Mouse (Mus musculus) heart, postnatal 4 days (tissue): Measurements from ENCODE around the gene AI467606. TPM values are rescaled to one million over a fixed set of nuclear protein-coding genes. Genes with fewer than 3 reads are reported as not detected.

Source experiments
- DNase-seq: peaks from one replicate; pipeline ENCODE4 v3.0.0; 2021
- total RNA-seq, 2 experiments: library from RNA; stranded (reverse); gene quantifications; 2 replicates each; pipeline ENCODE4 v1.2.3; 2021

AI467606 gene
- total RNA-seq, 2 experiments from 2014 or later: 0.71 to 0.74 TPM

GRCm38 (mm10) chr7:127096456-127096855 lies 5.3 kb downstream of the AI467606 start:
- DNase-seq: no peak

GRCm38 (mm10) chr7:127098521-127098920 lies 7.4 kb downstream of the AI467606 start:
- no peak for DNase-seq

GRCm38 (mm10) chr7:127098950-127099349 lies 7.8 kb downstream of the AI467606 start:
- no peak for DNase-seq

GRCm38 (mm10) chr7:127099528-127099927 lies 8.4 kb downstream of the AI467606 start:
- no peak for DNase-seq

GRCm38 (mm10) chr7:127101451-127102016 lies 10.4 kb downstream of the AI467606 start:
- DNase-seq: no peak

GRCm38 (mm10) chr7:127102148-127102547 lies 11.0 kb downstream of the AI467606 start:
- DNase-seq: no peak

- DNase-seq: no peak
These were observed 12.8 kb downstream of the AI467606 start for GRCm38 (mm10) chr7:127103960-127104359.

GRCm38 (mm10) chr7:127104560-127105332 lies 13.6 kb downstream of the AI467606 start:
- peak; percentile 85 for DNase-seq

- DNase-seq: no peak
These were observed 14.4 kb downstream of the AI467606 start for GRCm38 (mm10) chr7:127105551-127105950.

- DNase-seq: peak; percentile 86
These were observed 19.3 kb downstream of the AI467606 start for GRCm38 (mm10) chr7:127110239-127111007.

GRCm38 (mm10) chr7:127111461-127111860 lies 20.3 kb downstream of the AI467606 start:
- DNase-seq: peak; percentile 60

- DNase-seq: no peak
These were observed 21.2 kb downstream of the AI467606 start for GRCm38 (mm10) chr7:127112251-127112841.

GRCm38 (mm10) chr7:127112921-127113597 lies 21.9 kb downstream of the AI467606 start:
- DNase-seq: no peak

GRCm38 (mm10) chr7:127113614-127114259 lies 22.6 kb downstream of the AI467606 start:
- no peak for DNase-seq

GRCm38 (mm10) chr7:127114920-127115319 lies 23.8 kb downstream of the AI467606 start:
- no peak for DNase-seq

GRCm38 (mm10) chr7:127116331-127116935 lies 25.3 kb downstream of the AI467606 start:
- DNase-seq: no peak

GRCm38 (mm10) chr7:127117948-127118347 lies 26.8 kb downstream of the AI467606 start:
- peak; percentile 50 for DNase-seq

- no peak for DNase-seq
These were observed 27.7 kb downstream of the AI467606 start for GRCm38 (mm10) chr7:127118671-127119445.

- no peak for DNase-seq
These were observed 30.1 kb downstream of the AI467606 start for GRCm38 (mm10) chr7:127121061-127121910.

GRCm38 (mm10) chr7:127121911-127122270 lies 30.7 kb downstream of the AI467606 start, which contains the start of gene Qprt:
Gene Qprt (minus strand): TSS chr7:127122226.
- no peak for DNase-seq
